Mouse (Mus musculus) 416B (cell line): Measurements from ENCODE around the gene Noc2l.

Experiments used
- DNase-seq: peaks from one replicate; pipeline ENCODE4 v3.0.0; 2011; ENCODE audit warnings: low read depth

Gene Noc2l

DNA sequence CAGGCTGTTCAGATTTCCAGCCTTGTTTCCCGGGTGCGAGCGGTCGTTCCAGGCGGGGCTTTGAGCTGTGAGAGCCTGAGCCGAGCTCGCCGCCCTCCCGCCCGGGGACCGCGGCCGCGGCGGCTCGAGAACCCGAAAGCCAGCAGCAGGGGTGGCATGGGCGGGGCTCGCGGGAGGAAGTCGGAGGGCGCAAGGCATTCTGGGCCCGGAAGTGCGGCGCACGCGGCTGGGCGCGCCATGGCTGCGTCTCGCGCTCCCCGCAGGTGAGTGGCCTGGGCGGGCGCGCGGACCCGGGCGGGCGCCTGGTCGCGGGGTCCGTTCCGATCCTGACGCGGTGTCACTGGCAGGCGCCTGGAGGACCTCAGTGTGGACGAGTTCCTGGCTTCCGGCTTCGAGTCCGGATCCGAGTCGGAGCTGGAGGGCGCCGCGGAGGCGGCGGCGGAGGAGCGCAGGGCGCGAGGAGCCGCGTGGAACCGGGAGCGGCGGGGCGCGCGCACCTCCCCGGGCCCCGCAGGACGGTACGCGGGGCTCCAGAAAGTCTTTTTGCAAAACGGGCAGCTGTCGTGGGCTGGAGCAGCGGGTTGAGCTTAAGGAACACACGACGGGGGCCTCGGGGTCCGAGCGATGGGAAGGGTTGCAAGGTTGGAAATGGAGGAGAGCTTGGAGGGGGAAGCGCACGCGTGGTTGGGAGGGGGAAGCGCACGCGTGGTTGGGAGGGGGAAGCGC lies at the start of gene Noc2l:
Gene Noc2l (plus strand): TSS at position 203 of the 726 bp plus-strand sequence.
- DNase-seq: peak; percentile 87

DNA sequence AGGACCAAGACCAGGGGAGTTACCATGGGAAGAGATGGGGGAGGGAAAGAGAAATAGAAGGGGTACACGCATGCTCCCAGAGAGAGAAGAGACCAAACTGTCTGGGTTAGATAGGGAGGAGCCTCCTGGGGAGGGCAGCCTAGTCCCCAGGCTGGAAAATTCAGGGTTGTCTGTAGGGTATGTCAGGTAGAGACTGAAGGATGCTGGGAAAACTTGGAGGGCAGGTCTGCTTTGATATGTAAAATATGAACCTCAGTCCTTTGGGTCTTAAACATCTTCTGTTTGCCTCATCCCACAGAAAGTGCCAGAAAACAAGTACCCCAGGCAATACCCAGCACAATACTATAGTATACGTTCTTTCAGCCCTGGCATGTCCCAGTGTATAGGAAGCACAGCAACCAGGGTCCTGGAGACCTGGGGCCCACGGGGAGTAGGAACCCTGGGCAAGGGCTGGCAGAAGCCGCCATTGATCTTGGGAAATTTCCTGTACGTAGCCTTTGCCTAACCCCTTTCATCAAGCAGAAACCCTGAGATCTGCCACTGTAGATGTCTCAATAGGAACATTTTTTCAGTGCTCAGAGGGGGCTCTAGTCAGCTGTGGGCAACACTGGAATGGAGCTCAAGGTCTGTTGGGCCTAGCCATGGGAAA lies 47.5 kb upstream of the Noc2l start:
- DNase-seq: peak; percentile 25

DNA sequence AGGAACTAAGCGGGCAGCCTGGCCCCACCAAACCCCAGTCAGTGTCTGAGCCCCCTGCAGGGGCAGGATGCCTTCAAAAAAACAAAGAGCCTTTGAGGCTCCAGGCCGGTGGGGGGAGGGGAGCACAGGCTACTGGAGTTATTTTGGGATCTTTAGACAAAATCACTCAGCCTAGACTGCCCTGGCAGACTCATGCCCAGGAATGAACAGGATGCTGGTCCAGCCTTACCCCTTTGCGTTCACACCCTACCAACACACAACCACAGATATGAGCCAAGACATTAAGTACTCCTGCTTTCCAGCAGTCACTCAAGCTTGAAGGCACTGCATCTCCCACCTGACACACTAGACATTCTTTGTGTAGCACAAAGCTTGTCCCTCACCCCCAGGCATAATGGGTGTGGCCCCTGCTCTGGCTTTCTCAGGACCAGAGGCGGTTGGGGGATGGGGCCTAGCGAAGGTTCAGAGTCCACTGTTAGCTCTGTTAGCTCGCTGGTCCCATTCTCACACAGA lies 46.9 kb upstream of the Noc2l start:
- no peak for DNase-seq

DNA sequence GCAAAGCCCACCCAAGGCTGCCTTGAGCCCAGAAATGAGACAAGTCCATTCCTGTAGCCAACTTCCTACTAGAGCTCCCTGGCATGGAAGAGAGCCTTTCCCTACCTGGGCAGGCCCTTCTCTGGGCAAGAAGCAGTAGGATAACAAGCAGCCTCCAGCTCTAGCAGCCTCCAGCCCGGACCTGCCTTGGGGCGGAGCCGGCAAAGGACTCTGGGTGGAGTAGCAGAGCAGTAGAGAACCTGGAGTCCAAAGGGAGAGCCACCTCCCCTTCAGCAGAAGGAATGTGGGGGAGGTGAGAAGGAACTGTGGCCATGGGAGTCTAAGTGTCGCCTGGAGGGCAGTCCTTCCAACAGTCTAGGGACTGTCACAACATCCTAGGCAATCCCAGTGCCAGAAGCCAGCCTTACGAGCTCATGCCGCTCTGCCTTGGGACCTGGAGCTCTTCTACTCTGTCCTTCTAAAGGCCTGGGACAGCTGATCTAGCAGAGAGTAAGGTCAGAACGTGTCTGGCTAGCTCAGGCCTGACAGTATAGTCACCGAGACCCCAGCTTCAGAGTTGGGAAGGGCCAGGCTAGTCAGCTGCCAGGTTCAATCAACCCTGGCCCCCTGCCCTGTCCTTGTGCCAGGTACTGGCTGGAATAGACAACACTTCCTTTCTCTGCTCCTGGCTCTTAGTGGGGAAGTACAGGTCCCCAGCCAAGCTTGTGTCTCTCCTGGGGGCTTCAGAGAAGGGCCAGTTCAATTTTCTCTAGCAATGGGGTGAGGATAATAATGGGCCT lies 43.2 kb upstream of the Noc2l start:
- DNase-seq: no peak

DNA sequence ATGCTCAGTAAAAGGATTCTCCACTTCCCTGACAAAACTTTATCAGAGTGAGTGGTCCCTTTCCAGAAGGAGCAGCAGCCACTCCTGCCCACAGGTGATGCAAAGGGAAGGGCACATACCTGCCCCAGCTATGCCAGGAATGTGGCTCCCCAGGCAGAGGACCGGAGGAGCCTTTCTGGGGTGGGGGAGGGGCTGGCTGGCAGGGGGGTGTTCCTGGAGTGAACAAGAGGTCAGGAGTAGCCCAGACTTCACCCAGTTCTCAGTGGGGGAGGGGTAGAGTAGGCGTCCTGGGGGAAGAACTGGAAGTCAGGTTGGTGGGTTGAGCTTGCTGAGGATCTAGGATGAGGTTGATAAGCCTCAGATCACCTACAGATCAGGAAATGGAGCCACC lies 42.6 kb upstream of the Noc2l start:
- no peak for DNase-seq

DNA sequence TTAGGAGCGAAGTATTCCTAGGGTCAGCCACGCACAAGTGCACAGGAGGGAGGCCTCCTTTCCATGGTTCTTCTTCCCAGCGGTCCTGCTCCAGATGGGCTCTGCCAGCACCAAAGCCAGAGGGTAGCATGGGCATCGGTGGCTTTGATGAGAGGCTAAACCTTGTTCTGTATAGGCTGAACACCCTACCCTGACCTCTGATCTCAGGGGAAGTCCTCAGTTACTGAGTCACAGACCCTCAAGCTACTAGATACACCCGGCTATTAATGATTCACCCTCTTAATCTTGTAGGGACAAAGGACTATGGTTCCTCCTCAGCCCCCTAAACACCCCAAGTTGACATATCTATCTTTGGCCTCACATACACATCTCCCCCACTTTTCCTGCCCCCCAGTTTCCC lies 41.9 kb upstream of the Noc2l start:
- DNase-seq: no peak

DNA sequence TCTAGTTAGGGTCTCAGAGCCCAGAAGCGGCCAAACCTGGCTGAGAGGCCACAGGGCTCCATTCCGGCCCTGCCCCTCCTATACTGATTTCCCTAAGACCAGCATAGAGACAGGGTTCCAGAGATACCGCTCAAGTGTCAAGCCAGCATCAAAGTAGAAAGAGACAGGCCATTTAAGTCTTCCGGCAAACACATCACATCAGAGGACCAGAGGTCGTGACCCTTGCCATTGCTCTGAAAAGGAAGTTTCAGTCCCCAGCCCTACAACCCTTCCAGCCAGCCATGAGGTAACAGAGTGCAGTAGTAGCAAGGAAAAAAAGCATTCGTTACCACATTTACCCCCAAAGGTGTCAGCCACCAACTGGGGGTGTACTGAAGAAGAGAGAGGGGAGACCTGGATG lies 41.5 kb upstream of the Noc2l start:
- DNase-seq: no peak

DNA sequence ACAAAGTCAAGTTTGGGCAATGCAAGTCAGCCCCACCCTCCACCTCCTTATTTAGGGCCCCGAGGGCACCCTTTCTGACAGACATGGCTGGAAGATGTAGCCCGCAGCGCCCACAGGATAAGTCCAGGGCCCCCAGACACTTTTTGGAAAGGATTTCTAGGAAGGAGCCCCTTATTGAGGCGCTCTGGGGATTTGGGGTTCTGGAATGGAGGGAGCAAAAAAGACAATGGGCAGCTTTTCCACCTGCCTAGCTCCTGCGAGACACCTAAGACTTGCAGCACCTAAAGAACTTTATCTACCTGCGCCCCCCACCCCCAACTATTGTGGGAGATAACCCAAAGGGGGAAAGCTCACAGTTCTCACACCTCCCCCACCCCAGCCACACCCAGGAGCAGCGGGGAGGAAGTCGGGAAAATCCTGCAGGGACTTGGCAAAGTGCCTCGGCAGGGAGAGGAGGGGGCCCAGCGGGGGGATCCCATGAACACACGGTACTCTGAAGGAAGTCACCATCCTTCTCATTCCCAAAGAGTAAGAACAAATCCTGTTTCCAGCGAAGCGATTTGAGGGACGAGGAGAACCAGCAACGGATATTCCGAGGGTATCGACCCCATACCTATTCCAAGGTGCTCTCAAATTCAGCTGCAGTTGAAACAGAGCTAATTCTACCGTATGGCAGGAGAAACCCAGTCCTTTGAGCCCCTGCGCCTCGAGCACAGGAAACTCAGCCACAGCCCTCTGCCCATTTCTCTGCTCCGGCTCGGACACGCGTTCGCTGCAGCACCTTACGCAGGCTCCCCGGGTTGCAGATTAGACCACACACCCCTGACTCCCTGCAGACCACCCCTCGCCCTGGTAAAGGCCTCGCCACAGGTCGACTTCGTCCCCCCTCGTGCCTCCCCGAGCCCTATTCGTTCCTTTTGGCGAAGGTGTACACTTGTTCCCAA lies 39.6 kb upstream of the Noc2l start:
- DNase-seq: peak; percentile 21

DNA sequence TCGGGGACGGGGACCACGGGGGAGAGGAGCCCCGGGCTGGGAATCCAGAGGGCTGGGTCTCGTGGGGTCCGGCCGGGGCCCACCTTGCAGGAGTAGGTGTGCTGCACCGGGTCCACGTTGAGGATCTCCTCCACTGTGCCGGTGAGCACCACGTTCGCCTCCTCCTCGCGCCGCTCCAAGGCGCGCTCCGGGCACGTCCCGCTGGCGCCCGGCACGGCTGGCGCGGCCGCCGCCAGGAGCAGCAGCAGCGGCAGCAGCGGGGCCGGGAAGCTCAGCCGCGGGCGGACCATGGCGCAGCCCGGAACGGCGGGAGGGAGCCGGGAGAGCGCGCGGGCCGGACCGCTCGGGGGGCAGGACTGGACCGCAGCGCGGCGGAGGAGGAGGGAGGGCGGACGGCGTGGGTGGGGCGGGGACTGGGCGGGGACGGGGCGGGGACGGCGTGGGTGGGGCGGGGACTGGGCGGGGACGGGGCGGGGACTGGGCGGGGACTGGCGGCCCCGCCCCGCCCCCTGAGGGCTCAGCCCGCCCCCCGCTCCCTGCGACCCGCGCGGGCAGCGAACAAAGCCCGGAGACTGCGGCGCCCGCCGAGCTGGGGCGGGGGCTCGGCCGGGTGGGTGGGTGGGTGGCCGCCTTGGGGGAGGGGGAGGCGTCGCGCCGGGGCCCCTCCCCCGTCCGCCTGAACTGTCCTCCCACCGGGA lies 38.5 kb upstream of the Noc2l start, which contains the start of gene Agrn:
Gene Agrn (minus strand): TSS at position 358 of the 698 bp plus-strand sequence.
- peak; percentile 59 for DNase-seq

DNA sequence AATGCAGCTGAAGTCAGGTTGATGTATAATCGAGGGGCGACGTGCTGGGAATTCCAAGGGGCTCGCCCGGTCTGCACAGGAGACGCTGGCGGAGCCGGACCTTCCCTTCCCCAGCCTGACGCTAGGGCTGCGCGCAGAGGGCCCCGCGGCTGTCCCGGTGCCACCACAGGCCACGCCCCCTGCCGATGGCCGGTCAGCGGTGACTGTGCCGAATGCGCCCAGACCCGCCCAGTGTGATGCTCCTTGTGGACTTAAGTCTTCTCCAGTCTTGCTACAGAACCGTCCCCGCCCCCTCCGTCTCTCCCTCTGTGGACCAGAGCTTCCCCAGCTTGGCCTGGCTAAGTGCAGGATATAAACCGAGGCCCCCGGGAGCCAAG lies 38.0 kb upstream of the Noc2l start:
- DNase-seq: peak; percentile 94

DNA sequence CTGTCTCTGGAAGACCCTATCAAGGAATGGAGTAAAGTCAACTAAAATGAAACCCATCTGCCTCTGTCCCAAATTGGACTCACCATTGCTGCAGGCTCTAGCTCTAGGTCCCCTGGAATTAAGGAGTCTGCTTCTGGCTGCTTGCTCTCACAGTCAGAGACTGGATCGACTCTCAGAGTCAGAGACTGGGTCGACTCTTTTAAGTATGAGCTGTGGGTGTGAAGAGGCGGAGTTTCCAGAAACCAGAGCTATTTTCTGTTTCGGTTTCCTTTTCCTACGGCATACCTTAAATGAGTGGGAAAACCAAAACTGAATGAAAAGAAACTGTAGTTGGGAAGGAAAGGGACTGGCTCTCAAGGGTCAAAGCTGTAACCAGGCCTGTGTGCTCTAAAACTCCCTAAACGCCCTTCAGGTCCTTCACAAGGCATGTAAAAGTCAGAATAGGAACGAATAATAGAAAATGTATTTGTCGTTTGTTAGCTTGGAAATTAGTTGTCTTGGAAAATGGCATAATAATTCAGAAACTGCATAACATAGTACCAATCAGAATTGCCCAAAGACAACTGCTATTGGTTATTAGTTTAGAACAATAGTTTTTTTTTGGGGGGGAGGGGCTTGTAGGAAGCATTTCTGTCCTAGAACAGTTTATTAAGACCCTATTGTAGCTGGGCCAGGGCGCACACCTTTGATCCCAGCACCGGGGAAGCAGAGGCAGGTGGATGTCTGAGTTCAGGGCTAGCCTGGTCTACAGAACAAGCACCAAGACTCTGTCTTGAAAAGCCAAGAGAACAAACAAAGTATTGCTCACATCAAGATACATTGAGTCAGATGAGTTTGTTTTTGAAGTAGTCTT lies 35.0 kb upstream of the Noc2l start, which contains the start of gene Isg15:
Gene Isg15 (minus strand): TSS at position 196 of the 853 bp plus-strand sequence.
- DNase-seq: peak; percentile 82

DNA sequence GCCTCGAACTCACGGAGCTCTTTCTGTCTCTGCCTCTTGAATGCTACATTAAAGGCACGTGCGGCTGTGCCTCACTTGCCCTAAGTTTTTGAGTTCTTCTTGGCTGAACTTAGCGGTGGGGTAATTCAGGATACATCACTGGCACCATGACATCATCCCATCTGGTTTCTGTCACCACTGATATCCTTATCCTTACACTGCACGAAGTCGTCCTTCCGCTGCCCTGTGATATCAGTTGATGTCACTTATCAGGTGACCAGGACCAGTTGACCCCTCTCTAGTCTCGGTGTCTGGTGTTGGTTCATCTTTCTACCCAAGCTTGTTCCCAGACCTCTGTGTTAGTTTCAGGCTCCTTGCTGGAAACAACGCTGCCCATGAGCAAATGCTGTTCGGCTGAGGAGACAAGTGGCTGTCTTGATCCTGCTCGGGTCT lies 33.3 kb upstream of the Noc2l start:
- peak; percentile 24 for DNase-seq

DNA sequence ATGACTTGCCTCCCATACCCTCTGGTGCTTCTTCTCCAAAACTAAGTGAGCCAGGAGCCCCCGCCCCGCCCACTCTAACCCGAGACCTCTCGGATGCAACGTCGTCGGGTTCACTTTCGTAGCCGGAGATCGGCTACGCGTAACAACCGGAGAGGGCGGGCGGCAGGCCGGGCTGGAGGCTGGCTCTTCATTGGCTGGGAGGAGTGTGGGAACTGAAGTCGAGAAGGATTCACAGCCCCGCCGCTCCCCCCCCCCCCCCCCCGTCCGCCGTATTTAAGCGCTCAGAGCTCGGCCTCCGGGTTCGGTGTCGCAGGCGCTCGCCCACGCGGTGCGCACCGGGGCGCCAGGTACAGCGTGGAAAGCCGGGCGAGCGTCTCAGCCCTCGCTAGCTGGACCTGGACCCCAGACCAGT lies 32.8 kb upstream of the Noc2l start, which contains the start of gene AW011738:
Gene AW011738 (plus strand): TSS at position 304 of the 412 bp plus-strand sequence.
- DNase-seq: peak; percentile 81

DNA sequence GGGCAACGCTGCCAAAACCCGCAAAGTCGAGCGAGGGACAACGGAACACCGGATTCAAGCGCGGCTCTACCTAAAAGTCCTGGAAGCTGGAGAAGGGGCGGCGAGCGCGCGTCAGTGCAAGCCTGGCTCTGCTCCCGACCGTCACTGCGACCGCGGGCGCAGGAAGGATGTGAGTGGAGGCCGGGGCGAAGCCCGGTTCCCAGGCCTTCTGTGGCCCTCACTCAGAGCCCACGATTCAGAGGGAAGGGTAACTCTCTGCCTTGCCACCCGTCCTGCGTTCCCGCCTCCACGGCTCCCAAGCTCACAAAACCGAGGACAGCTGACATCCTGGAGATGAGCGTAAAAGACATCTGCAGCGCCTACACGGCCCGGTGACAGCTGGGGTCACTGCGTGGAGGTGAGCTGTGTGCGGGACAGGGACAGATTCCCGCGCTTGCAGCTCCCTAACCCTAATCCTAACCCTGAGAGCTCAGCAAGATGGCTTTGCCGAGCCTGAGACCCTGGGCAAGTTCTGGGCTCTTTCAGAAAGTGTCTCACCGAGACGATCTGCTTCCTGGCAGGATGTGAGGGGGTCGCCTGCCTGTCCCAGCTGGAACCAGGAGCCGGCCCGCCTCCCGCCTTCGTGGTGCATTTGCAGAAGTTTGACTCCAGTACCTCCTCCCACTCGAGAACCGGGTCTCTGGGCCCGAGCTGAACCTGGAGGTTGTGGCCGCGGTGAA lies 32.2 kb upstream of the Noc2l start:
- DNase-seq: peak; percentile 49

DNA sequence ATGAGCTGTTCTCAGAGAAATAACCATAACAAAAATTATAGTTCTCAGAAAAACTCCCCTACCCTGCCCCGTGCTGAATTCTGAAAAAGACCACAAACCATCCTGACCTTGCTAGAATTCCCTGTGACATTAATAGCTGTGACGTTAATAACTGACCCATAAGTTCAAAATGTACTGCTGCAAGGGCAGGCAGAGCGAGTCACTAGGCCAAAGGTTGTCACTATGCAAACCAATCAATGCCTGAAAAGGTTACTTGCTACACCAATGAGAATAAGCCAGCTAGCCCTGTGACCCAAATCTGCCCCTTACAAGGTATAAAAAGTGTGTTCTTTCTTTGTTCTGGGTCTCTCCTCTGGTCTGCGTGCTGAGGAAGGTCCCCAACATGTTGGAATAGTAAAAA lies 26.9 kb upstream of the Noc2l start:
- no peak for DNase-seq

DNA sequence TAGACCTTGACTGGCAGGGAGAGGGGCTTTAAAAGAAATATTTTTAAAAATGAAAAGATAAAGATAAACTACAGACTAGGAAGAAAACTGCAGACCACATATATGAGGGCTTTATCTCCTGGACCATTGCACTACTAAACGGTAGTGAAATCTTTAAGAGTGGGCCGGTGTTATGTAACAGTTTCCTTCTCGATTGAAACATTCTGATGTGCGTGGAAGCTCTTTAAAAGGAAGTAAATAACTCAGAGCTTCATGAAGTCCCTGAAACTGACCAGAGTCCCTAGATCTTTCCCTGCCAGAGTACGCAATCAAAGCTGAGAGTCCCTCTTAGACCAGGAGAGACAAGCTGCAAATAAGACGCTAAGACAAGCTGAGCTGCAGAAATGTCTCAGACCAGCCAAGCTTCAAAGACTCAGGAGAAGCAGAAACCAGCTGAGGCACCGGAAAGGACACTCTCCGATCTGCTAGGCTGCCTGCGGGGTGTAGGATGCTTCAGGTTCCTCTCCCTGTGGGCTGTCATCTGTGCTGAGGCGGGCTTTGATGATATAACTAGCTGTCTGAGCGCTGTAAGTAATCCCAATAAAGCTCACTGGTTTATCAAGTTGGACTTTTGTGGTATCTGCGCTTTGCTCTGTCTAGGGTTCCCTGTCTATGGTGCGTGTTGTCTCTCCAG lies 25.7 kb upstream of the Noc2l start:
- DNase-seq: no peak

DNA sequence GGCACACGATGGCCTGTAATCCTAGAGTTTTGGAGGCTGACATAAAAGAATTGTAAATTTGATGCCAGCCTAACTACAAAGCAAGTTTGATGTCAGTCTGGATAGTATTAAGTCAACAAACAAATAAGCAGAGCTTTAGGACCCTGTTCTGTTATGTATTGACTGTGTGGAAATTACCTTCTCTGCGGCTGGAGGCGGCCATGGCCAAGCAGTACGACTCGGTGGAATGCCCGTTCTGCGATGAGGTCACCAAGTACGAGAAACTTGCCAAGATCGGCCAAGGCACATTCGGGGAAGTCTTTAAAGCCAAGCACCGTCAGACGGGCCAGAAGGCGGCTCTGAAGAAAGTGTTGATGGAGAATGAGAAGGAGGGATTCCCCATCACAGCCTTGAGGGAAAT lies 22.7 kb upstream of the Noc2l start:
- no peak for DNase-seq

DNA sequence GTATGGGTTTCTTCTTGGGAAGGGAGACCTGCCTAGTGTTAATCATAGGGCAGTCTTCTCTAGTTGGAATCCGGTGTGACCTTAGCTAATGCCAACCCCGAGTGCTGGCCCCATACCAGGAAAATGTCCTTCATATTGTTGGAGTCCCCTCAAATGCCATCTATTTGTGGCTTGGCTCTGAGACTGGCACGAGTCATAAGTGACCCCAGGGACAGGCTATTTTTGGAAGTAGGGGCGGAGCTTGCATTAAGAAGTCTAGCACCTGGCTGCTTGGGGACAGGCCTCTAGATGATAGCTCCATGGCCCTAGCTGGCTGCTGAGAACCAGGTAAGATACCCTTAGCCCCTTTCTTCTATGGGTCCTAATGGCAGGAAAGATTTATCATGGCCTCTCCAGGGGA lies 20.2 kb upstream of the Noc2l start, which contains the start of gene Perm1:
Gene Perm1 (plus strand): TSS at position 220 of the 400 bp plus-strand sequence.
- no peak for DNase-seq
